Mouse (Mus musculus): ENCODE measurements at regions not wholly inside any gene's neighbourhood (a gene's known extent, or its start where the extent isn't known, plus 50 kb on each side); places are given as distances from the start of the nearest gene placed in this dataset. TPM values are rescaled to one million over a fixed set of nuclear protein-coding genes. Genes with fewer than 3 reads are reported as not detected.

DNA sequence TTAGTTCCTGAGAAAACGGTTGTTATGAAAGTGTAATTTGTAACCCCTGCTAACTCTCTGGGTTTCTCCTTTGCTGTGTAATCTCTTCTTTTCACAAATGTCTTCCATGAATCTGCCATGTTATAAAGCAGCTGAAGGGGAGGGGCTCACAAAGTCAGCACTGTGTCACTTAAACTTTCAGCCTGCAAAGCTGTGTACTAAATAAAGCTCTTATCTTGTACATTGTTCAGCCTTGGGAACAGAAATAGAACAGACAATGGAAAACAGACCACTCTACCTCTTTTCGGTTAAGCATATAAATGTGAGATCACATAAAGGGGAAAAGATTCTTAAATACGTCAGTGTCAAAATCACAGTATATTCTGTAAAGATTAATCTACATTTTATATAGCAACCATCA, 573.9 kb downstream of the Plxdc2 start:
- no peaks in the 10 kb centered on the region for H3K9me3 ChIP-seq
- no peak overlapping the region for H3K4me2 ChIP-seq (replicated peaks)
- H3K4me1 ChIP-seq = no peaks in the 10 kb centered on the region
- H3K4me3 ChIP-seq = no peak overlapping the region
- no peak overlapping the region for H3K9ac ChIP-seq (replicated peaks)
- whole genome bisulfite sequencing = 88% methylated on average over 3 of the region's 3 CpGs
- no peak for ATAC-seq (ENCODE audit: low FRiP score, low read depth)
- no peaks in the 10 kb centered on the region for H3K36me3 ChIP-seq
- no peak overlapping the region for H3K27ac ChIP-seq (replicated peaks)
- H3K27me3 ChIP-seq = no peaks in the 10 kb centered on the region

DNA sequence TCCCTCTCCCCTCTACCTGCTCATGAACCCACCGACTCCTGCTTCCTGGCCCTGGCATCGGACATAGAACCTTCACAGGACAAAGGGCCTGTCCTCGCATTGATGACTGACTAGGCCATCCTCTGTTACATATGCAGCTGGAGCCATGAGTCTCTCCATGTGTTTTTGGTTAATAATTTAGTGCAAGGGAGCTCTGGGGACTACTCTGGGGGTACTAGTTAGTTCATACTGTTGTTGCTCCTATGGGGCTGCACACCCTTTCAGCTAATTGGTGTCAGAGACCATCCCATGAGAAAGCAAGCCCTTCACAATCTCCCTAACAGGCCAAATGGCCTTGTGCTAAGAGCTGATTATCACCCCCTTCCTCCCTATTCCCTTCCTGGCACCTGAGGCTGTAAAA, 603.3 kb downstream of the Plxdc2 start:
- Histone ChIP-seq H3K4me3 (no peak overlapping the region), H3K4me1 (no peaks in the 10 kb centered on the region), H3K9me3 (no peaks in the 10 kb centered on the region), H3K27ac (replicated peaks) (no peak overlapping the region), H3K36me3 (no peaks in the 10 kb centered on the region), H3K4me2 (replicated peaks) (no peak overlapping the region), H3K27me3 (no peaks in the 10 kb centered on the region), H3K9ac (replicated peaks) (no peak overlapping the region)
- WGBS = 91% methylated on average over 3 of the region's 3 CpGs
- no peak for ATAC-seq (ENCODE audit: low FRiP score, low read depth)

- Histone ChIP-seq H3K27me3 (no peaks in the 10 kb centered on the region), H3K36me3 (no peaks in the 10 kb centered on the region), H3K27ac (replicated peaks) (no peak overlapping the region), H3K4me1 (peaks cover 4% of the 10 kb centered on the region), H3K9me3 (no peaks in the 10 kb centered on the region), H3K4me3 (no peak overlapping the region), H3K4me2 (replicated peaks) (no peak overlapping the region), H3K9ac (replicated peaks) (no peak overlapping the region)
- ATAC-seq (ENCODE audit: low FRiP score, low read depth) = peak; percentile 52
- 3% methylated on average over 4 of the region's 4 CpGs for WGBS
These were observed 621.3 kb downstream of the Plxdc2 start for GRCm38 (mm10) chr2:16977380-16977779.

DNA sequence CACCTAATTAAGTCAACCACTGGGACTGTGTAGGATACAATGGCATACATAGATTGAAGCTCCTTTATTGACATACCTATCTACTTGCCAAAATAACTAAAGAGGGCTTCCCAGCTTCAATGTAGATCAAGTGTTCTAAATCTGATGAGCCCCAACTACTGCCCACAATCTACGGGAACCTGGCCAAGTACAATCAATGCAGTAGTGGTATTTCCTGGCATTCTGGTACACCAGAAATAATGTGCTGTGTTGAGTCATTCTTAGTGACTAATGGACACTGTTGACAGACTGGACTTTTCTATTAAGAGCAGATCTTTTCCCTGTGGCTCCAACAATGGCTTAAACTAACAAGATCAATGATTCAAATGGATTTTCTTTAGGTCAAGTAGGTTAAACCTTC, 626.7 kb downstream of the Plxdc2 start:
- 85% methylated on average over 1 of the region's 1 CpGs for WGBS
- Histone ChIP-seq H3K4me2 (replicated peaks) (no peak overlapping the region), H3K9me3 (no peaks in the 10 kb centered on the region), H3K27ac (replicated peaks) (no peak overlapping the region), H3K27me3 (no peaks in the 10 kb centered on the region), H3K36me3 (no peaks in the 10 kb centered on the region), H3K4me1 (no peaks in the 10 kb centered on the region), H3K9ac (replicated peaks) (no peak overlapping the region), H3K4me3 (no peak overlapping the region)
- no peak for ATAC-seq (ENCODE audit: low FRiP score, low read depth)

DNA sequence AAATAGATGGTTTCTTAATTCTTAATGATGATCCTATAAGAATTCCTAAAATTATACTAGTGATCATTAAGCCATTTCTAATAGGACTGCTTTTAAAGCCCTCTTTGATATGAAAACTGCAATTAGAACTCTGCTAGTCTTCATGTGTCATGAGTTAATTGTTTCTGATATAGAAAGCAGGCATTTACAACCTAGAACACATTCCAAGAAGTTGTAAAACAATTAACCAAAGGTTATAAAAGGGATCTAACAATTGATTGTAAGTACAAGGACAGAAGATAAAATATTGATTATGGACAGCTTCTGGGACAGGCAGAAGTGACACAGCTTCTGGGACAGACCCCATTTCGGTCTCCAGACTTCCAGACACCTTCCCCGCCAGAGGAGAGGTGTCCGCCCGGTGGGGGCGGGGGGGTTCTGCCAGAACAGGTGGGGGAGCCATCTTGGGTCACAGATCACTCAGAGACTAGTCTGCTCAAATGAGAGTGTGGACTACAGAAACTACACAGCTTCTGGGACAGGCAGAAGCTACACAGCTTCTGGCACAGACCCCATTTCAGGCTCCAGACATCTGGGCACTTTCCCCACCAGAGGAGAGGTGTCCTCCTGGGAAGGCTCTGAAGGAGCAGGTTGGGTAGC, 627.6 kb downstream of the Plxdc2 start:
- no peak for ATAC-seq (ENCODE audit: low FRiP score, low read depth)
- no peak overlapping the region for H3K9ac ChIP-seq (replicated peaks)
- WGBS = 86% methylated on average over 5 of the region's 5 CpGs
- H3K36me3 ChIP-seq = no peaks in the 10 kb centered on the region
- H3K27me3 ChIP-seq = no peaks in the 10 kb centered on the region
- no peaks in the 10 kb centered on the region for H3K4me1 ChIP-seq
- no peak overlapping the region for H3K27ac ChIP-seq (replicated peaks)
- no peak overlapping the region for H3K4me2 ChIP-seq (replicated peaks)
- no peaks in the 10 kb centered on the region for H3K9me3 ChIP-seq
- no peak overlapping the region for H3K4me3 ChIP-seq

Small RNA genes in the stretch of these regions (microRNA-seq; reads per million reads assigned to microRNA genes)
- not detected for gene Gm24933

Measured in midbrain, embryonic 12.5 days (tissue).